Mouse (Mus musculus) cerebellum, postnatal 10 days (tissue): ENCODE data around the gene Il7r.

ENCODE experiments used
- DNase-seq, 2 experiments: peaks; one replicate each; pipeline ENCODE4 v3.0.0; 2021; ENCODE audit warnings: mixed read lengths in 2 of 2

The Il7r gene

GRCm38 (mm10) chr15:9471053-9471685 lies 58.8 kb downstream of the Il7r start:
- peak; percentile 69 to 73 for DNase-seq

GRCm38 (mm10) chr15:9464039-9464438 lies 65.9 kb downstream of the Il7r start:
- DNase-seq, result no peak

- no peak for DNase-seq
Measured at GRCm38 (mm10) chr15:9463521-9464027, 66.4 kb downstream of the Il7r start.
